Mouse (Mus musculus) liver, adult (tissue): ENCODE results near the gene Gorasp2.

ENCODE experiments used
- GATA4 ChIP-seq: IDR thresholded peaks from 2 replicates; pipeline ENCODE4 v1.6.1; 2014; ENCODE audit warnings: mild to moderate bottlenecking, low read length; ENCODE audit not compliant: insufficient replicate concordance

Gorasp2 gene

DNA sequence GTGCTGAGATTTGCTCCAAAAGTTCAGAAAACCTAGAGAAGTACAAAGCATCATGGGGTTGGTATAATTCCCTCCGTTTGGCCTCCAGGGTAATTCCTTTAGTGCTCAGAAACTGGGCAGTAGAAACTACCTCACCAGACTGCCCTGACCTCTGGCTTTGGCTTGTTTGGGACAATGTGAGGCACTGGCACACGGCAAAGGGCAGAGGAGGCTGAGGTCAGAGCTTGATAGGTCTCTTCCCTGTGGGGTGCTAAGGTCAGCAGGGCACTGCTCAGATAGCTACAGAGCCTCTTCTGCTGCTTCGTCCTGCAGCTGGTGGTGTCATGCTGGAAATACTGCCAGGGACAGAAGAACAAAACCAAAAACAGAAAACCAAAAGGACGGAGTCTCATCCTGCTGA lies 13.7 kb upstream of the Gorasp2 start:
- no peak for TF ChIP-seq GATA4

DNA sequence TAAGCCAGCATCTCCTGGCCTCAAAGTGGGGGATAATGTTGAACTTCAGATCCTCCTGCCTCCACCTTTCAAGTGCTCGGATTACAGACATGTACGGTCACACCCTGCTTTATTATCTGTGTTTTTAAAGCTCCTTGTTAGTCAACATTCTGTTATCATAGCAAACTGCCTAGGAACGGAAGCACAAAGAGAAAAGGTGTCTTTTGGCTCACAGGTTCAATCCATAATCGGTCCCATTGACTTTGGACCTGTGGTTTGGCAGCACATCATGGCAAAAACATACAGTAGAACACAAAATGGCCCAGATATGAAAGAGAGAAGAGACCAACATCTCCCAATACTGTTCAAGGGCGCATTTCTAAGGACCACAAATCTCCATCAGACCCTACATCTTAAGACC lies 13.1 kb upstream of the Gorasp2 start:
- TF ChIP-seq GATA4, result no peak

DNA sequence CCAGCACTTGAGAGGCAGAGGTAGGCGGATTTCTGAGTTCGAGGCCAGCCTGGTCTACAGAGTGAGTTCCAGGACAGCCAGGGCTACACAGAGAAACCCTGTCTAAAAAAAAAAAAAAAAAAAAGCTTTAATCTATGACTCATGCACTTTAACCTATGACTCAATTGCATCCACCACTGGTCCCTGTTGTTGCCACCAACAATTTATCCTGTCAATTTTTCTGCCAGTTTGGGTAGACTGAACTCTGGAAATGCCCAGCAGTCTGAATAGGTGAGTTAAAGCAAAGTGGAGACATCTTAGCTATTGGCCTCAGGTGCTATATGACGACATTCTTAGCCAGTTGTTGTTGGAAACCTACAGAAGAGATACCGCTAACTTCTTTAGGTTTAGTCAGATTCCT lies 11.9 kb upstream of the Gorasp2 start:
- TF ChIP-seq GATA4, result no peak

DNA sequence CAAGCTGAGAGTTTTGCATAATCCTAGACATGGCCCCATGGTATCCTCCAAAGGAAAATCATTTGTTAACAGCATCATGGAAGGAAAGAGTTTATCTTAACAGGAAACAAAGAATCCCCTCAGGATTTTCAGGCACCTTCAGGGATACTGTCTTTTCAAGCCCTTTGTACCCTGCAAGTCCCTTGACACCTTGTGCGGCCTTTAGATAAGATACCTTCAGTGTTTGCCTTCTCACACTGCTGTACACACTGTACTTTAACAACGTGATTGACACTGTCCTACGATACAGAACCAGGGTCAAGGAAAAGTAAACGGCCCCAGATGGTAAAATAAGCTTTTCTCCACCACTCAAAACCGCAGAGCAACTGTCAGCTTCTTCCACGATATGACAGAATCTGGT lies 9.6 kb upstream of the Gorasp2 start:
- TF ChIP-seq GATA4, result no peak

DNA sequence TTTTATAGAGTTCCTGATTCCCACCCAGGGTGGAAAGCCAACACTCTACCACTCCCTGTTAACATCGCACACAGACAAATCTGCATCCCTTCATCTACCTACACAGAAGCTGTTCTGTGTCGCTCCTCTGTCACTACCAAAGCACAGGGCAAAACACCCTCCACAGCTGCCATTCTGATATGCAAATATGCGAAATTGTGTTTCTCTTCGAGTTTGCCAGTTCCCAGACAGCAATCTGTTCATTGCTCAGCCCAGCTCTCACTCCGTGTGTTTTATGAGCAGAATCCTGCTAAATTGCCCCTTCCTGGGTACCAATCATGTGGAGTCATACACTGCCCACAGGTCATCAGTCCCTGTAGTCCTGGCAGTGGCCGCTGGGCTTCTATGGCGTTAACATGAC lies 4.3 kb upstream of the Gorasp2 start:
- no peak for TF ChIP-seq GATA4

DNA sequence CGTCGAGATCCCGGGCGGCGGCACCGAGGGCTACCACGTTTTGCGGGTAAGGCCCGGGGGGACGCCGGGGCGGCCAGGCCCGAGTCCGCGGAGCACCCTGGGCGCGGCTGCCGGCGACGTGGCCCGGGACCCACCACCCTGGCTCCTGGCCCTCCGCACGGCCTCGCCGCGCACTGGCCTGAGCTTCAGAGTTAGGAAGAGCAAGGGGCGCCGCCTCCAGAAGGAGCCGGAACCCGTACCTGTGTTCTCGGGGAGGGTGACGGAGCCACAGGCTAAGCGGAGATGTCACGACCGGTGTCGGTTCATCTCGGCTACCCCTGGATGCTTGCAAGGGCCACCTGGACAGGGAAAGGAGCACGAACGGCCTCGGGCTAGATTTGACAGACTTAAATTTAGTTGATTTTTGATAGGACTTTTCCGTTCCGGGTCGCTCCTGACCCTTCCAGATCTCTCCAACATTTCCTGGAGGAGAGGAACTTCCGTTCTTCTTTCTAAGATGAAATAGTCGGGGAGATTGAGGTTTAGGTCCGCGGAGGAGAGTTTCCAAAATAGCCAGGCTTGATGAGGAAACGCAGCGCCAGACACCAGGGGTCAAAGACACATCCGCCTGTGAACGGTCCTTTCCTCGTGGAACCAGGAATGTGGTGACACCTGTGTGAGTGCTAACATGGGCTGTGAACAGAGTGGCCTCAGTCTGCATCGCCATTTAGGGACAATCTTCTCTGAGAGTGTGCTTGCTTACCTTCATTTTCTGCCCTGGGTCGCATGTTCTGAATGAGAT lies 529 bp downstream of the Gorasp2 start, which contains the start of gene Gm26558:
Gene Gm26558 (minus strand): TSS at position 394 of the 781 bp plus-strand sequence.
- TF ChIP-seq GATA4, result no peak; the same call in 1 of the 2 replicates

DNA sequence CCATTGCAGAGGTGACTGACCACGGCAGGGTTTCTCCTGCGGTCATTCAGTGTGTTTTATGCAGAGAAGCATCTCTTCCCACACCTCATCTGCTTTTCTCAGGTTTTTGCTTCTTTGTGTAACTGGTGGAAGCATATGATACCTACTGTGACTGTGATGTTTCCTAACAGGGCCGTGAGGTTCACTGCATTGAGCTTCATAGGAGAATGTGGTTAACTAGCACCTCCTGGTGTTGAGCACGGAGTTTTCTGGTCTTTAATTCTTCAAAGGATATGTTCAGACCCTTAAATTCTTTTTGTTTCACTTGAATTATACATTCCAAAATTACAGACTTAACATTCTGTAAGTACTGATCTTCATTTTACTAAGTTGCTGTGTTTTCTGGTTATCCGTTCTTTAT lies 2.4 kb downstream of the Gorasp2 start:
- no peak for TF ChIP-seq GATA4

DNA sequence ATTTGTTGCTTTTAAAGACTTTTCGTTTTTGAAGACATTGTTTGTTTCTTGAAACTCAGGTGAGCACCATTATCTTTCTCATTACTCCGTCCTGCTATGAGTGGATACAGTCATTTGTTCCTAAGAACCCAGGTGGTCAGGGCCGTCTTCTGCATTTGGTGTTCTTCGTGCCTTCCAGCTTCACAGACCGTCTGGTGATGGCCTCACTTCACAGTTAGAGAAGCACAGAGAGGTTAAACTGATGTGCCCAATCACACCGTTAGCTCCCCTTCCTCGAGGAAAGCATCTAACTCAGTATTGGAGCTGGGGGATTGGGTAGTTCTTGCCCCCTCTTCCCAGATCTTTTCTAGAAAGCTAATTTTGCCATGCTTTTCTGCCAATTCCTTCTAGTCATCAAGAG lies 5.6 kb downstream of the Gorasp2 start:
- TF ChIP-seq GATA4, result no peak

DNA sequence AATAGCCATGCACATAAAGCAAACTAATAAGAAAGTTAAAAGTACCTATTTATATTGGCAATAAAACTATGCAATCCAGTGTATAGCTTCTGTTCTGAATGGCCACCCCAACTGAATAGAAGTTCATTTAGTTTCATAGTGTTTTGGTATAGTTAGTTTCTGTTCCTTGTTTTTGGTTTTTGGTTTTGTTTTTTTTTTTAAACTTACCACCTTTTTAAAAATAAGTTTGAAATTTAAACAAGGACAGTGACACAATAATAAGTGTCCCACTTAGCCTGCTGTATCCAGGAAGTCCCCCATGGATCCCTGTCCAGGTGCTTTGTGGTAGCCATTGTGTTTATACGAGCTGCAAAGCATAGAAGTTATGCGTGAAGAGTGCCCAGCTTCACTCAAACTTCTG lies 7.9 kb downstream of the Gorasp2 start:
- TF ChIP-seq GATA4, result no peak

DNA sequence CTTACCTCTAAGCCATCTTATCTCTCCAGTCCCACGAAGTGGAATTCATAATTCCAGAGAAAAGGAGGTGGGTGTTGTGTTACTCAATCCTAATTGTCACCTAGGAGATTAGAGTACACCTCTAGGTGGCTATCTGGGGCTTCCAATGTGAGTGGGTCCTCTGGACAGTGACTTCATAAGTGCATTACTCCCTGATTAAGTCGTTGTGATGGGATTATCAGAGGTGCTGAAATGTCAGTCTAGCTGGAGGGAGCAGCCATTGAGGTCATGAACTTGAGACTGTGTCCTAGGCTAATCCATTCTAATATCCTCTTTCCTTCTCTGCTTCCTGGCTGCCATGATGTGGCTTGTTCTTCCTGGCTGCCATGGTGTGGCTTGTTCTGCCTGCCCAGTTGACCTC lies 8.5 kb downstream of the Gorasp2 start:
- TF ChIP-seq GATA4, result no peak

DNA sequence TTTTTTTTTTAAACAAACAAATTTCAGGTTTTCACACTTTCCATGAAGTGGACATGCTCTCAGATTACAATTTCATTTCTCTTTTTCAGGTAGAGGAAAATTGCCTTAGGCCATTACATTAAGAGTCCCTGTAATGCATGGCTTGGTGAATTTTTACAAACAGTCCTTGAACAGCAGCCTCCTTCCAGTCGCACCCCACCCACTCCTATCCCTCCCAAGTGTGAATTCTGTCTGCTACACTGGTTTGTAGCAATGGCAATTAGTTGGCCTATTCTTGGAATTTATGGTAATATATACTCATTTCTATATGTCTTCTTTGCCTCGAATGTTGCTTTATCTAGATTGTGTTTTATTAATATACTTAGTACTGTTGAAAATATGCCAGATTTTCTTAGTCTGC lies 11.1 kb downstream of the Gorasp2 start:
- TF ChIP-seq GATA4, result no peak

DNA sequence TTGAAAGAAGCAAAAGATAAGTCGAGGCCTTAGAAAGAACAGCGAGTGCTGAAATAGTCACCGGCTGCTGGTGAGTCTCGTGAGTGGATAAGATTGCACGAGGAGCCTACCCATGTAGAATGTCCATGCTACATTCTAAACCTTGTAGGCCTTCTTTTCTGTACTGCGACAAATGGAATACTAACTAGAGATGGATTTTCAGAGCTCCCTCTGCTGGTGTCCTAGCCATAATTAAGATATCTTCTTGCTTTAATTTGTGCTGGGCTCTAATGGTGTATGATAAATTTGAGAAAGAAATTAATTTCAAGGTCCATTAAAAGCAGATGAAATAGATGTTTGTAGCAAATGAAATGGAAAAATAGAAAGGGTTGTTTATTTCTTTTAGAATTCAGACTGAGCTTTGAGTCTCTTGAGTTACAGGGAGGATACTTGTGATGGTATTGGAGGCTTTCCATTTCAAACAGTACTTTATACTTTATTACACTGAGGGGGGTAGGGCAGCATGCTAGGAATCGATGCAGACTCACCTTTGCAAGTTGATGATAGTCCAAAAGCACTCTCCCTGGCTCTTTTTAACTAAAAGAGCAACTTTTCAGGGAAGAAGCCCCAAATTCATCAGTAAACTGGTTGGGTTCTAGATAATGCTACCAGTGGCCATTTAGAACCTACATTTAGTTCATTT lies 12.2 kb downstream of the Gorasp2 start:
- TF ChIP-seq GATA4, result no peak

DNA sequence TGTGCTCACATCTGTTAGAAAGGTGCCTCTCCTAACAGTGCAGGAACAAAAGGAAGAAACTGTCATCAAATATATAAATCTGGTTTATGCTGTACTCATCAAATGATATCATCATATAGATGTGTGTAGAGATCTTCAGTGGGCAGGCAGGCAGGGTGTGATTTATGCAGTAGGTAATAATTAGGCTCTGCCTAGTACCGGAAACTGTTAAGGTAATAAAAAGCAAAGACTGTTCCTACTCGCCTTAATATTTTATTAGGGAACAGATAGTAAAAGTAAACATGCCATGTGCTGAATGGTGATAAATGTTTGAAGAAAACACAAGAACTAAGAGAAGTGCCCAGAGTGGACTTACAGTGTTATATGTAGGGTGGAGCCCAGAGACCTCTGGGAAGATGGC lies 20.9 kb downstream of the Gorasp2 start:
- TF ChIP-seq GATA4, result no peak

DNA sequence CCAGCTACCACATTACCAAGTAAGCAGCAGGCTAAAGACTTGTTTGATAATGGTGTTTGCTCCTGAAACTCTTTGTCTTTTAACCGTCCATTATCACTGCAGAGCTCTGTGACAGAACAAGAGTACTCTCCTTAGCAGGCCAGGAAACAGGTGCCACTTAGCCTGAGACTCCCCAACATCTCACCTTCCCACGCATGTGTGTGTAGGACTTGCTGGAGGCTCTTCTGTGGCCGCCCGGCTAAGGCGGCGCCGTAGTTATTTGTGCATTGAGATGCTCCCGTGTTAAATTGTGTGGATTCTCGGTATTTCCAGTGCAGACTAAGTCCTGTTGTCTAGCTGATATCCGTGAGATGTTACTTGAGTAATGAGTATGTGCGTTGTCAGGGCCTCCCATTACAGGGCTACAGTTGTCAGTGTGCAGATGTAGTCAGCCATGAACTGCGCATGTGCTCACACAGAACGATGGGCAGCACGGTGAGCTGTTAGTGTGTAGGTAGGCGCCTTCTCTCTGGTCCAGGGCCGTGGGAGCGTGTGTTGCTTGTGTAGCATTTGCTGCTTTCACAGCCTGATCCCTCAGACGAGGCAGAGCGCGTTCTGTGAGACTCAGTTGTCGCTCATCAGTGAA lies 27.2 kb downstream of the Gorasp2 start:
- no peak for TF ChIP-seq GATA4

DNA sequence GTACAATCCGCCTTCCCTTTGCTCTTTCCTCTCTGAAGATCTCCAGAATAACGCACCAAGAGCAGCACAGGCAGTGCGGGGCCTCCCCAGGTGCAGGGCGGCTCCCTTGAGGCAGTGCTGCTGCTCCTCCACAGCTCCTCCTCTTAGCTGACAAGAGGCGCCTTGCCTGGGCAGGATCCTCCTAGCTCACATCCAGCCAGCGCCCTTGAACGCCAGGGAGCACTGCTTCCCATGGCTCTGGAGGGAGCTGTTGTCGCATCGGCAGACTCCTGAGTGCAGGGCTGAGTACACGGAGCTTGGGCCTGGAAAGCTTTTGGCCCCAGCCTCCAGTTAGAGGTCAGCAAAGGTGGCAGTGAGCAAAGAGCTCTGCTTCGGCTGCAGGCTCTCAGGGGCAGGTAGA lies 28.8 kb downstream of the Gorasp2 start:
- TF ChIP-seq GATA4, result no peak

DNA sequence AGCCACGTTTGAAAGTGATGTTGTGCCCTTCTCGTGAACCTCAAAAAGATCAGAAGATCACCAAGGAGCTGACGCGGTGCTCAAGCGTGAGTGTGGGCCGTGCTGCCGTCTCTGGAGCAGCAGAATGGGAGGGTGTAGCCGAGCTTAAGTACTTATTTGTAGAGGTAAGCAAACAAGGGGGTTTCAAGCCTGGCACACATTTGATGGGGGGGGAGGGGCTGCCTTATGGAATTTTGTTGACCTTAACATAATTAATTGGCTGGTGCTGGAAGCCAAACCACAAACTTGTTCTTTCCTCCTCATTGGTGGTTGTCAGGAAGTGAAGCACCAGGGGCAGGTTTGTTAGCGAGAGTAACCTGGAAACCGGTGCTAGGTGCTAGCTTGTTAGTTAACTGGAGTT lies 34.3 kb downstream of the Gorasp2 start:
- no peak for TF ChIP-seq GATA4
